Mouse (Mus musculus): ENCODE measurements around the gene Vps35l. TPM values are rescaled to one million over a fixed set of nuclear protein-coding genes. Genes with fewer than 3 reads are reported as not detected.

Gene Vps35l
- 67.1 and 78.8 TPM in 2 replicates for polyA plus RNA-seq (2016; fragmentation: Nextera tagmentation; extraction: Ambion mirVana)

- peak; percentile 85 for DNase-seq (ENCODE audit: low spot score)
- H3K4me1 ChIP-seq (replicated peaks): peaks cover 16% of the 10 kb centered on the region
- peak within 1 kb of the TSS; percentile 87 for H3K27ac ChIP-seq
- peak within 1 kb of the TSS; percentile 82 for H3K4me3 ChIP-seq
- H3K27me3 ChIP-seq (ENCODE audit: insufficient read depth, poor library complexity, severe bottlenecking): no peaks in the 10 kb centered on the region
- 3% methylated on average over 16 of the region's 16 CpGs for WGBS
- peaks cover 35% of the 10 kb centered on the region for H3K36me3 ChIP-seq
- H3K9me3 ChIP-seq: no peaks in the 10 kb centered on the region
Observed at GRCm38 (mm10) chr7:118739975-118740531, at the start of gene Vps35l. Gene Vps35l (plus strand): TSS chr7:118740226.

DNA sequence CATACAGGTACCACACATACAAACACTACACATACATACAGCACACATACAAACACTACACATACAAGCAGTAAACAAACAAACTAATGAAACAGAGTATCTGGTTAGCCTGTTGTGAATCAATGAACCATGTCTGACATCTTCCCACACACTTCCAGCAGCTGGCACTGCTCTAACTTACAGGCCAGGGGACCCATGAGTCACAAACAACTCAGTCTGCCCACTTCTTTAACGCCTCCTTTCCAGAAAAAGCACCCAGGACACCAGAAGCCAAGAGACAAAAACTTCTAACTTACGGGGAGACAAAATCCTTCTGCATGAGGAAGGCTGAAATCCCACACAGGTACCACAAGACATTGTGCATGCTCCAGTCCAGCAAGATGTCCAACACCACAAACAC is 48.7 kb upstream of the Vps35l start:
- Histone ChIP-seq H3K9me3 (no peaks in the 10 kb centered on the region), H3K36me3 (peaks cover 94% of the 10 kb centered on the region), H3K4me1 (replicated peaks) (no peaks in the 10 kb centered on the region), H3K27me3 (ENCODE audit: insufficient read depth, poor library complexity, severe bottlenecking) (no peaks in the 10 kb centered on the region), H3K27ac (no peak overlapping the region), H3K4me3 (no peak overlapping the region)
- no peak for DNase-seq (ENCODE audit: low spot score)
- 91% methylated on average over 2 of the region's 2 CpGs for WGBS

DNA sequence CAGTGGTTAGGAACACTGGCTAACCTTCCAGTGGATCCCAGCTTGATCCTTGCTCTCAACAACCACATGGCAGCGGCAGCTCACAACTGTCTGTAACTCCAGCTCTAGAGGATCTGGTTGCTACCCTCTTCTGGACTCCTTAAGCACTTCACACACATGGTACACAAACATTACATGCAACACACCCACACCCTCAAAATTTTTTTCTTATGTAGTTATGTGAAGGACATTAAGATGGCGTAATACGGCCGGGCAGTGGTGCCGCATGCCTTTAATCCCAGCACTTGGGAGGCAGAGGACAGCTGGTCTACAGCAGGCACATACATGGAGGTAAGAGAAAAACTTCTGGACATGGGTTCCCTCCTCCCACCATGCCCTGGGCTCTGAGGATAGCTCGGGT is 43.9 kb upstream of the Vps35l start:
- WGBS: 93% methylated on average over 6 of the region's 6 CpGs
- no peaks in the 10 kb centered on the region for H3K4me1 ChIP-seq (replicated peaks)
- no peak overlapping the region for H3K27ac ChIP-seq
- peaks cover 79% of the 10 kb centered on the region for H3K36me3 ChIP-seq
- DNase-seq (ENCODE audit: low spot score): no peak
- H3K4me3 ChIP-seq: no peak overlapping the region
- H3K27me3 ChIP-seq (ENCODE audit: insufficient read depth, poor library complexity, severe bottlenecking): no peaks in the 10 kb centered on the region
- no peaks in the 10 kb centered on the region for H3K9me3 ChIP-seq

GRCm38 (mm10) chr7:118697168-118697567 is 42.9 kb upstream of the Vps35l start:
- 85% methylated on average over 4 of the region's 4 CpGs for WGBS

GRCm38 (mm10) chr7:118698882-118699281 is 41.1 kb upstream of the Vps35l start:
- H3K27me3 ChIP-seq (ENCODE audit: insufficient read depth, poor library complexity, severe bottlenecking): no peaks in the 10 kb centered on the region
- no peak overlapping the region for H3K27ac ChIP-seq
- 95% methylated on average over 9 of the region's 9 CpGs for WGBS
- peaks cover 76% of the 10 kb centered on the region for H3K36me3 ChIP-seq
- peaks cover 9% of the 10 kb centered on the region for H3K4me1 ChIP-seq (replicated peaks)
- no peaks in the 10 kb centered on the region for H3K9me3 ChIP-seq
- no peak overlapping the region for H3K4me3 ChIP-seq
- no peak for DNase-seq (ENCODE audit: low spot score)

More at GRCm38 (mm10) chr7:118697168-118697567, 42.9 kb upstream of the Vps35l start:
- Histone ChIP-seq H3K27me3 (ENCODE audit: insufficient read depth, poor library complexity, severe bottlenecking) (no peaks in the 10 kb centered on the region), H3K9me3 (no peaks in the 10 kb centered on the region), H3K4me1 (replicated peaks) (no peaks in the 10 kb centered on the region), H3K4me3 (no peak overlapping the region), H3K27ac (no peak overlapping the region), H3K36me3 (peaks cover 79% of the 10 kb centered on the region)
- DNase-seq (ENCODE audit: low spot score): no peak

DNA sequence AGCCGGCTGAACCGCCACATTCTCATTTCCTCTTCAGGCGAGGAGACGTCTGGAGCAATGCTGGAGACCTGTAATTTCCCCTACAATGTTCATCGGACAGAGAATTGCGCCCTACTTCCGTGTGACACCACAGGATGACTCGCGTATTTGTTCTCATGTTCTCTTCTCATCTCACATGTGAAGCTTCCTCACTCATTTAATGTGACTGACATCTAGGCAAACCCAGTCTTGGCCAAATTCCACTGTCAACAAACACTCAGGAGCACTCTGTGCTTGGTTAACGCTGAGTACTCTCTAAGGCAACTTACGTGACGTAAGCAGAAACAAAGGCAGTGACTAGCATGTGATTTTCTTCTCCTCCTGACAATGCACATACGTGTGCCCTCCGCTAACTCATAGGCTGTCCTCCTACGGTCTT is 36.9 kb upstream of the Vps35l start:
- no peak for DNase-seq (ENCODE audit: low spot score)
- 95% methylated on average over 15 of the region's 15 CpGs for WGBS

DNA sequence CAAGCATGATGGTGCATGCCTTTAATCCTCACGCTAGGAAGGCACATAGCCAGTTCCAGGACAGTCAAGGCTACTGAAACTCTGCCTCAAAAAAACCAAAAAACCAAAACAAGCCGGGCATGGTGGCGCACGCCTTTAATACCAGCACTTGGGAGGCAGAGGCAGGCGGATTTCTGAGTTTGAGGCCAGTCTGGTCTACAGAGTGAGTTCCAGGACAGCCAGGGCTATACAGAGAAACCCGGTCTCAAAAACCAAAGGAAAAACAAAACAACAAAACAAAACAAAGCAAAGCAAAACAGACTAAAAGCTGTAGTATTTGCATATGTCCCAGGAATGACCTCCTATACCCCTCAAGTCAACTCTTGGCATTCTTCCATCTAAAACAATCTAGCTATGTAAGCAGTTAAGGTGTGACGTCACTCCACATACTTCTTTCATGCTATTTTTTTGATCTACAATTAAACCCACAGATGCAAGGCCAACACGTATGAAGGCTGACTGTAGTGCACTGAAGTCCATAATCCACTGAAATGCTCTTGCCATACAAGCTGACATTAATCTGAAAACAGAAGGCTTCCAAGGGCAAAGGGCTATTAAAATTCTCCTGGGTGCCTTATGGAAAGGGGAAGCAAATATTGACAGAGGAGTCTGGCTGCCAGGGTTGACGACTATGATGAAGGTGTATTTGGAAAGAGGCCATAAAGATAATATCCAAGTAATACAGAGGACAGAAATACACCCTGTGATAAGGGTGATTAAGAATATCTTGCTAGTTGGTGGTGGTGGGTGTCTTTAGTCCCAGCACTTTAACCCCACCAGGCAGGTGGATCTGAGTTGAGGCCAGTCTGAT is 35.8 kb upstream of the Vps35l start:
- Histone ChIP-seq H3K27me3 (ENCODE audit: insufficient read depth, poor library complexity, severe bottlenecking) (peaks cover 5% of the 10 kb centered on the region; the same call in 1 of the 2 replicates), H3K4me1 (replicated peaks) (peaks cover 35% of the 10 kb centered on the region), H3K27ac (no peak overlapping the region; the same call in 1 of the 2 replicates), H3K4me3 (peak overlapping the region; percentile 90), H3K36me3 (peaks cover 25% of the 10 kb centered on the region), H3K9me3 (no peaks in the 10 kb centered on the region)
- no peak for DNase-seq (ENCODE audit: low spot score)
- WGBS: 92% methylated on average over 9 of the region's 9 CpGs

More for the DNA sequence above, 36.9 kb upstream of the Vps35l start:
- peaks cover 35% of the 10 kb centered on the region for H3K4me1 ChIP-seq (replicated peaks)
- H3K9me3 ChIP-seq: no peaks in the 10 kb centered on the region
- H3K36me3 ChIP-seq: peaks cover 34% of the 10 kb centered on the region
- H3K27me3 ChIP-seq (ENCODE audit: insufficient read depth, poor library complexity, severe bottlenecking): peaks cover 5% of the 10 kb centered on the region; the same call in 1 of the 2 replicates
- H3K27ac ChIP-seq: no peak overlapping the region
- no peak overlapping the region for H3K4me3 ChIP-seq

- Histone ChIP-seq H3K4me1 (replicated peaks) (peaks cover 35% of the 10 kb centered on the region), H3K9me3 (no peaks in the 10 kb centered on the region), H3K27me3 (ENCODE audit: insufficient read depth, poor library complexity, severe bottlenecking) (peaks cover 5% of the 10 kb centered on the region; the same call in 1 of the 2 replicates), H3K4me3 (peak within 1 kb of the TSS; percentile 90), H3K36me3 (peaks cover 25% of the 10 kb centered on the region), H3K27ac (peak within 1 kb of the TSS; percentile 95)
- peak; percentile 95 for DNase-seq (ENCODE audit: low spot score)
- WGBS: under 1% methylated on average over 66 of the region's 66 CpGs
Observed at GRCm38 (mm10) chr7:118705101-118705961, 34.7 kb upstream of the Vps35l start, which contains the start of gene Gde1. Gene Gde1 (minus strand): TSS chr7:118705778.

DNA sequence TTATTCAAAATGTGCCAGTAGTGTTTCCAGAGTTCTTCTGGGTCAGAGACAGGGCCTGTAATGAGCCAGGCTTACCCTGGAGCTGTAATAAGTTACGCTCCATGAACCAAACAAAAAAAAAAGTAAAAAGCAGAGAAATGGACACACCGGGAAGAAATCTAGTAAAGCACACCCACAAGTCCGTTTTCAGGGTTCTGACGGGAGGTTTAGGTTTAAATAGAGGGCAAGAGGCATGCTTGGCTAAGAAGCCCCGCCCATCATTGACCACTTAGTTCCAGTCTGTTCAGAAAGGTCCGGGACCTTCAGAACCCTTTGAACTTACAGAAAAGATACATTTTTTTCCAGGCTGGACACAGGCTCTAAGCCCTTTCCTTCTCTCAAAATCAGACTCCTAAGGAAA is 34.0 kb upstream of the Vps35l start:
- Histone ChIP-seq H3K27ac (peak overlapping the region; percentile 95), H3K4me3 (peak overlapping the region; percentile 90), H3K4me1 (replicated peaks) (peaks cover 35% of the 10 kb centered on the region), H3K27me3 (ENCODE audit: insufficient read depth, poor library complexity, severe bottlenecking) (peaks cover 5% of the 10 kb centered on the region; the same call in 1 of the 2 replicates), H3K36me3 (peaks cover 23% of the 10 kb centered on the region), H3K9me3 (no peaks in the 10 kb centered on the region)
- DNase-seq (ENCODE audit: low spot score): no peak
- 35% methylated on average over 6 of the region's 6 CpGs for WGBS

DNA sequence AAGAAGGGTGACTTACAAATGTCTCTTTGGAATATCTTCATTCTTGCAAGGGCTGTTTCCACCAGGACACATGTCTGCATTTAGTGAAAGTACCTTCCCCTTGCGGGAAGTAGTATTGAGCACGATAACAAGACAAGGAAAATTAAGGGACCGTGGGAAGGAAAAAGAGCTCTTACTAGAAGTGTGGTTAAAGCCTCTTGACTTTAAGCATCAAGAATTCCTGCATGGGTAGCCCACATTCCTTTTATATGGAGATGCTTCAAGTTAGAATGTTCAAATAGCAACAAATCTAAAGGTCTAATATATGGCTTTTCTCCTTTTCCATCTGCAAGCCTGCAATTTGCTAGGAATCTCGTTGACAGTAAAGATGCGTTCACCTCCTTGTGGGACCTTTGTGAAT is 33.5 kb upstream of the Vps35l start:
- no peak overlapping the region for H3K4me3 ChIP-seq
- H3K36me3 ChIP-seq: peaks cover 18% of the 10 kb centered on the region
- no peak for DNase-seq (ENCODE audit: low spot score)
- 89% methylated on average over 5 of the region's 5 CpGs for WGBS
- no peaks in the 10 kb centered on the region for H3K9me3 ChIP-seq
- peaks cover 5% of the 10 kb centered on the region; the same call in 1 of the 2 replicates for H3K27me3 ChIP-seq (ENCODE audit: insufficient read depth, poor library complexity, severe bottlenecking)
- 0 out of 2 replicates have a peak overlapping the region, but pooled peaks have one; percentile 95 for H3K27ac ChIP-seq
- H3K4me1 ChIP-seq (replicated peaks): peaks cover 35% of the 10 kb centered on the region

DNA sequence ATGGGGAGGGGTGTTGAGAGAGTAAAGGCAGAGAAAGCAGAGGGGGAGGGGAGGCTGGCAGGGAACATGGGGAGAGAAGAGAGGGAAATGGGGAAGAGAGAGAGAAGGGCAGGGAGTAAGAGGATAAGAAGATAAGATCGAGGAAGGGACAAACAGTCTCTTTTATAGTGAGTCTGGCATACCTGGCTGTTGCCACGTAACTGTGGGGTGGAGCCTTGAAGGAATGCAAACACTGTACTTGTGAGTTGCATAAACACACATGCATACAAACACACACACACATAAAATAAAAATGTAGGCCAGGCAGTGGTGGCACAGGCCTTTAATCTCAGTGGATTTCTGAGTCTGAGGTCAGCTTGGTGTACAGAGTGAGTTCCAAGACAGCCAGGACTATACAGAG is 32.8 kb upstream of the Vps35l start:
- H3K9me3 ChIP-seq: no peaks in the 10 kb centered on the region
- DNase-seq (ENCODE audit: low spot score): no peak
- peaks cover 12% of the 10 kb centered on the region for H3K36me3 ChIP-seq
- no peak overlapping the region for H3K27ac ChIP-seq
- peaks cover 35% of the 10 kb centered on the region for H3K4me1 ChIP-seq (replicated peaks)
- H3K27me3 ChIP-seq (ENCODE audit: insufficient read depth, poor library complexity, severe bottlenecking): peaks cover 5% of the 10 kb centered on the region; the same call in 1 of the 2 replicates
- 82% methylated on average over 2 of the region's 2 CpGs for WGBS
- no peak overlapping the region for H3K4me3 ChIP-seq

DNA sequence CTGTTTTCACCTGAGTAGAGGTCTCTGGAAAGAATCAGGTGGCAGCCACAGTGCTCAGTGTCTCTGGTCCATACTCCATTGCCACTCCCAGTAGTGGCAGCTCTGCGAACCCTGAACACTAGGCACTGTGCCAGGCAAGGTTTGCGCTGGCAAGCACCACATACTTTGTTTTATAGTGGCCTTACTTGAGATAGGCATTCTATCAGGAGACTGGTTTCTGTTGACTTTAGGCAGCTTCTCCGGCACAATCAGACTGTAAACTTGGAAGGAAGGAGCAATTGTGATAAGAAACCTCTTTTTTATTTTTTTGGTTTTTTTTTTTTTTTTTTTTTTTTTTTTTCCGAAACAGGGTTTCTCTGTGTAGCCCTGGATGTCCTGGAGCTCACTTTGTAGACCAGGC is 32.0 kb upstream of the Vps35l start:
- Histone ChIP-seq H3K9me3 (no peaks in the 10 kb centered on the region), H3K36me3 (peaks cover 7% of the 10 kb centered on the region), H3K27ac (no peak overlapping the region), H3K4me1 (replicated peaks) (peaks cover 38% of the 10 kb centered on the region), H3K4me3 (no peak overlapping the region), H3K27me3 (ENCODE audit: insufficient read depth, poor library complexity, severe bottlenecking) (peaks cover 5% of the 10 kb centered on the region; the same call in 1 of the 2 replicates)
- WGBS: 84% methylated on average over 4 of the region's 4 CpGs
- no peak for DNase-seq (ENCODE audit: low spot score)
